Mouse (Mus musculus) cerebral cortex, adult 2 months (tissue): Measurements from ENCODE around the gene Fndc8.

Source experiments
- WGBS: fragments of 180-500 bp; shearing (Covaris S2); methylation state at CpG from one replicate; pipeline ENCODE4 v1.1.7; 2018; 5-methylcytosine and 5-hydroxymethylcytosine counted together

Gene Fndc8

DNA sequence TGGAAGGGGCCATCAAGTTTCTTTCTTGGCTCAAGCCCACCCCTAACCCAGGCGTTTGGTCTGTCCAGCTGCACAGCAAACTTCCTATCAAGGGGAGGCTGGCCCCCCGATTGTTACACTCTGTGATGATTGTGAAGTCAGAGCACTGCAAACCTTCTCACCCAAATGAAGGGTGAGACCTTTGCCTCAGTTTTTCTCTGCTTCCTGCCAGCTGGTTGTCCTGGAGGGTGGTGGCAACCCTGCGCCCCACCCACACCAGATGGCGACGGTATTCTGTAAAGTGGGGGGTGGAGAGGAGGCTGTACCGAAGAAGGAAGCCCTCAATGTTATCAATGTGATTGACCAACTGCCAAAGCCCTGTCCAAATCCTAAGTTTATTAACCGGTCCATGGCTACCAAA lies at the start of gene Fndc8:
Gene Fndc8 (plus strand): TSS at position 189 of the 400 bp plus-strand sequence.
- WGBS = 58% methylated on average over 7 of the region's 7 CpGs

DNA sequence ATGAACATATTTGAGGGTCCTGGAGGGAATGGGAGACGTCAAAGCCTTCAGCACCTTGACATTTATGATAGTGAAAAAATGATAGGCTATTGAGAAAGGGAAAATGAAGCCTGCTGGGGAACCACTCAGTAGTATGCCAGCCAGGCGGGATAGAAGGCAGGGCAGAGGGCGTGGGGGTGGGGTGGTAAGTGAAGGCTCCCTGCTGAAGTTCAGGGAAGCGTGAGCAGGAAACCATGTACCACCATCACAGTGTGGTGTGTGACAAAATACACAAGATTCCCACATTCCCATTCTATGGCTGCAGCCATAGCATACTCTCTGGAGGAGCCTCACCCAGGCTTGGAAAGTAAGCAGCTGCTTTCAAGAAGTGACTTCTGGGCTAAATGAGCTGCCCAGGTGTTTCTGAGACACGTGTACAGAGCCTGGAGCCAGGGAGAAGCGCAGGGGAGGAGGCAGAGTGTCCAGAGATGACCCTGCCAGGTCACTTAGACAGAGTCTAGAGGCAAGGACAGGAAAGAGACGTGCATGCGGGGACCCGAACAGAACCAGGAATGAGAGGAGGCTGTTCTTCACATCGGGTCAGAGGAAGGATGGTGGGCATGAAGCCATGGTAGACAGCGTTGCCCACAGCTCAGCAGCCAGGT lies 47.0 kb upstream of the Fndc8 start:
- WGBS = 76% methylated on average over 11 of the region's 11 CpGs

DNA sequence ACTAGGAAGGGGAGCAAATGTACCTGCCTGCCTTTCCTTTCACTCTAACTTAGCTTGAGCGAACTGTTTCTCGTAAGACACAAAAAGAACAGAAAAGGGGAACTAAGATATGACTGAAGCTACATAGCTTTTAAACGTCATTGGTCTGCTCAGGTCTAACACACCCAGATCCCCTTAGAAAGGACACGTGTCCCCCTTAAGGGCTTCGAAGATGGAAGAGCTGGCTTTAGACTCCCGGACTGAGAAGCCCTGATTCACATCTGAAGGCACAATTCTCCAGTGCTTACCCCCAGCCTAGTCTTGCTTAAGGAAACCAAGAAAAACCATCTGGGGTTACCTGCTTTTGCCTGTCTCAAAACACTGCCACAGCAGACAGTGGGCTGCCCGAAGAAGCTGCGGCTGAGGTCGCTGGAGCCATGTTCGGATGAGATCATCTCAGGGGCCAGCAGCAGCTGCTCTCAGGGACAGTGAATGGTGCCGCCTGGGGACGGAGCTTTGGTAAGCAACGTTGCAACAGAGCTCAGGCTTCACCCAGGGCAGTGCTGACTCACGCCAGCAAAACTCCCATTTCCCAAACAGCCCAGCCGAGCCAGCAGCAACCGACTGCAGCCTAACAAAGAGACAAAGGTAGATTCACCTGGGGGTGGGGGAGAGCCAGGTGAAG lies 46.4 kb upstream of the Fndc8 start:
- 47% methylated on average over 16 of the region's 16 CpGs for WGBS

DNA sequence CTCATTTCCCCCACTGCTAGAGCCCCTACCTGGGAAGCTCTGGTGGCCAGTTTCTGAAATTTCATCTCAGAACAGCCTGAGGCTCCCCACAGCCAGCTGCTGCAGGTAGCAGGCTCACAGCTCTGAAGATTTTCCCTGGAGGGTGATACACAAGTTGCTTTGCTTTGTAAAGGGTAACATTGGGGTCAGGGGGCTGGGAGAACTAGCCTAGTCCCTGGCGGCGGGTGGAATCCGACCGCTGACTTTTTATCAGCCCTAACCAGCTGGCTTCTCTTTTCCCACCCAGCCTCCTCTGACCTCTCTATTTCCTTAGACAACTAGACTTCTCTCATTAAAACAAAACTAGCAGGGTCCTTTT lies 45.9 kb upstream of the Fndc8 start:
- WGBS = 66% methylated on average over 4 of the region's 4 CpGs

DNA sequence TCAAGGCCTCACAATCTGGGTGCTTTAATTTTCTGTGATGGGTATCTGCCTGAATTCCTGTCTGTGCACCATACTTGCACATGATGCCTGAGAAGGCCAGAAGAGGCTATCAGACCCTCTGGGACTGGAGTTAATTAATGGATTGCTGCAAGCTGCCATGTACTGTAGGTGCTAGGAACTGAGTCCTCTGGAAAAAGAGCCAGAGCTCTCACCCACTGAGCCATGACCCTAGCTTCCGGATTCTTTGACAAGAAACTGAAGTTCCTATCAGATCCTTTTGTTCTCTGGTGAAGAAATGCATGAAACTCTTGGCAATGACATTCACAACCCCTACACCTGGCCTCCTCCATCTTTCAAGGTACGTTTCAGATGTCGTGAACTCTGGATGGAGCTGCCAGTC lies 45.0 kb upstream of the Fndc8 start:
- WGBS = 83% methylated on average over 3 of the region's 3 CpGs

DNA sequence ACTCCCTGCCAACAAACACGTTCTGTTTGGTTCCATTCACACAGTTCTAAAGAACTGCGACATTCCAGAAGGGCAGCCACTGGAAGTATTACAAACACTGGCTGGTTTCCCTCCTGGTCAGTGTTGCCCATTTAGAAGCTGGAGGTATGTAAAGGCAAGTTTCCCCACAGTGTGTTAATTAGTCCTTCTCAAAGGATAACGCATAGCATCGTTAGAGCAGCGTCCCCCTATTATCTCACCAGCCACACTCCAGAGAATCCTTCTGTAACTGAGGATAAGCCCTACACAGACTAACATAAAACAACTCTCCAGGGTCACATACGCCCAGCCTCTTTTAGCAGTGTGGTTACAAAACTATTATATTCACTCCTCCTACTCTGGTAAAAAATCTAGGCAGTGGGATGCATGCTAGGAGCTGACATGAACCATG lies 44.3 kb upstream of the Fndc8 start:
- 54% methylated on average over 6 of the region's 6 CpGs for WGBS

DNA sequence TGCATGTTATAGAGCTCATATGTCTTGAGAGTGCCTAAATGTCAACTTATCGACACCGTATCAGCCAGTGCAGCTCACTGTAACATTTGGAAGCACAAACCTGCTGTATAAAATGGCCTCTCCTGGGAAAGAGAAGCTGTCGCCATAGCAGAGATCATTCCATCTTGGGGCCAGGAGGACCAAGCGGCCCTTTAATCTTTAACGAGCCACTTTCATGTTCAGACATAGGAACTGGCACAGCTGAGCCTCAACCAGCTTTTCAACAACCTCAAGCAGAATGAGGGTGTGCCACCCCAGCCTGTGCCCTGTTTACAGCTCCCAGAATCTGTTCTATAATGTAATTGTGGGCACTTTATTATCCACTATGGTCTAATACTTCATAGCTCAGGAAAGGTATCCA lies 41.7 kb upstream of the Fndc8 start:
- WGBS = 80% methylated on average over 5 of the region's 5 CpGs

DNA sequence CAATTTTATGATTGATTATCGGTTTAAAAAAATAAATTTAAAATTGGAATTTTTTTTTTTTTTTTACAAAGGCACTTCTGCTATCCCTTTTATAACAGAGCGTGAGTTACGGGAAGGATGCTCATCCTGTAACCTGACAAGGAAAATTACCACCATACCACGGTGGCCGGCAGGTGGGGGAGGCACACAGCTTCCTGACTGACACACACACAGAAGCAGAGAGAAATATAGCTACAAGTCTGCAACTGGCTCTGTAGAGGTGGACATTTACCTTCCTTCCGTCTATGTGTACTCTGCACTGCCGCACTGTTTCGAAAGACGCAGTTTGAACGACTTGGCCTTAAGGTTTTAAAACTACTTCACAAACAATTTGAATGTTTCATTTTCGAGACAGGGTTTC lies 39.8 kb upstream of the Fndc8 start:
- WGBS = 91% methylated on average over 11 of the region's 11 CpGs

DNA sequence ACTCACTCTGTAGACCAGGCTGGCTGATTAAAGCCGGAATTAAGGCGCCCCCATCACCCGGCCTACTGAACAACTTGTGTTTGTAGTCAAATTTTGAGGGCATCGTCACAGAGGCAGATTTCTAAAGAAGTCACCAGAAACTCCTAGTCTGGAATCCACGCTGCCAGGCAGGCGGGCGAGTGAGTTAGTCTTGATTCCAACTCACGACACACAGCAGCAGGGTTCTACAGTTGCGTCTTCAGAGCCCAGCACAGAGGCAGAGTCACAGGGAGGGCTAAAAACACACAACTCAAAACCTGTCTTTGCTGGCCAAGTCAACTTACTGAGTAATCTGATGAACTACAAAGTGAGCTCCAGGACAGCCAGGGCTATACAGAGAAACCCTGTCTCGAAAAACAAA lies 39.4 kb upstream of the Fndc8 start:
- 86% methylated on average over 10 of the region's 10 CpGs for WGBS

DNA sequence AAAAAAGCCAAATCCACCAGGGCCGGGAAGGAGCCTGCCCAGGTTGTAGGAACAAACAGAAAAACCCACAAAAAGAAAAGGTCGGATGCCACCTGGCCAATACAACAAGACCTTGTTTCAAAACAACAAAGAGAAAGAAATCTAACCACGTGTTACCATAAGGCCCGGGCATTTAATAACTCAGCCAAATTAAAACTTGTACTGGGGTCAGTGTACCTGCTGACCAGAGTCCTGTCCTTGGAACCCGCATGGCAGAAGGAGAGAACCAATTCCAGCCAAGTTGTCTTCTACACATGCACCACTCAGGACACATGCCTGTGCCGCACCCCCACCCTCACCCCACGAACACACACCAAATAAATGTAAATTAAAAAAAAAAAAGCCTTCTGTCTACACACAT lies 39.0 kb upstream of the Fndc8 start:
- WGBS = 90% methylated on average over 7 of the region's 7 CpGs

DNA sequence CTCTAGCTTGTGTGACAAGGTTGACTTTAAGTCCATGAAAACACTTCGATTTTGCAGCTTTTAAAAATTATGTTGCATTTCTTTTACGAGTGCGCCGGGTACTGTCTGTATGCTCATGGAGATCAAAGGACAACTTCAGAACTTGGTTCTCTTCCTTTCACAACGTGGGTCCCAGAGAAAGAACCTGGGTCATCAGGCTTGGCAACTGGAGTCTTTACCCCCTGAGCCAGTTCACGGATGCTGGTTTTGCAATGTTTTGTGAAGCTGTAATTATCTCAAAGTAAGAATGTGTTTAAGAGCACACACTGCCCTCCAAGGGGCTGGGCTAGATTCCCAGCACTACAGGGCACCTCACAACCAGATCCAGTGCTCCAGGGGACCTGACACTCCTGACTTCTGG lies 37.8 kb upstream of the Fndc8 start:
- WGBS = 85% methylated on average over 6 of the region's 6 CpGs

DNA sequence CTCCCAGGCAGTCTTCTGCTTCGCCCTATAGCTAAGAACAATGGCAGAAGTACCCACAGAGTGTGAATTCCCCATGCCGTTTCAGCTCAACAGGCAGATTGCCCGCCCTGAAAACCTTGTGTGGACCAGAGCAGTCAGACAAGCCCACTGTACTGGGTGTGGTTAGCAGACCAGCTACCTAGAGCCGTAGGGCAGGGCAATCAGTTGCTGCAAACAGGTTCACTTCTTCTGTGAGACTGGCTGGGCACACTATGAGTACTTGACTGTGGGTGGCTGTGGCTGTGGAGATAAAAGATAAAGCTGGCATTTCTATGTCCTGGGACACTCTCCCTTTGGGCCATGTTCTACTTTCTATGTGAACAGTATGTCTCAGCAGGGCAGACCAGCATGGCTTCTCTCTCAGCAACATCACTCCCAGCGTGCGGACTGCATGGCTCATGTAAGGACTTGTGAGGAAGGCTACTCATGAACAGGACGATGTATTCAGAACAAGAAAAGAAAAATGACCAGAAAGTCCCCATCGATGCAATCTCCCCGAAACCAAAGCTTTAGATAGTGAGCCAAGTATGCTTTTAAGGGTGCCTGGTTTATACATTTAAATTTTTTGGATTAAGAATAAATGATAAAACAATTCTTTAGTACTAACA lies 36.5 kb upstream of the Fndc8 start:
- 81% methylated on average over 9 of the region's 9 CpGs for WGBS

DNA sequence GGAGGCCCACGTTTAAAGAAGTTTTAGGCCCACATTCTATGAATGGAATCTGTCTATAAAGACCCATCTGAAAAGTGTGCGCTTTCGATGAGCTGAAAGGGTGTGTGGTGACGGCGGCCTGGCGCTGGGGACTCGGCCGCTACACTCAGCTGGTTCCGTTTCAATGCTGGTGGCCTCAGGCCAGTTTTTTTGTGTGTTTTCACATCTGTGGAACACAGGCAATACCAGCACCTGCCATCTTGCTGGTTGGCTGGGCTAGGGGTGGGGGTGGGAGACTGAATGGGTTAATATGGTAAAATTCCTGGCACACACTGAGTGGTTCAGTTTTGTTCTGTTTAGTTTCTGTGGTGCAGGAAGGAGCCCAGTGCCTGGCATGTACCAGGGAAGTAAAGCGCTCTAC lies 35.9 kb upstream of the Fndc8 start:
- WGBS = 70% methylated on average over 10 of the region's 10 CpGs

DNA sequence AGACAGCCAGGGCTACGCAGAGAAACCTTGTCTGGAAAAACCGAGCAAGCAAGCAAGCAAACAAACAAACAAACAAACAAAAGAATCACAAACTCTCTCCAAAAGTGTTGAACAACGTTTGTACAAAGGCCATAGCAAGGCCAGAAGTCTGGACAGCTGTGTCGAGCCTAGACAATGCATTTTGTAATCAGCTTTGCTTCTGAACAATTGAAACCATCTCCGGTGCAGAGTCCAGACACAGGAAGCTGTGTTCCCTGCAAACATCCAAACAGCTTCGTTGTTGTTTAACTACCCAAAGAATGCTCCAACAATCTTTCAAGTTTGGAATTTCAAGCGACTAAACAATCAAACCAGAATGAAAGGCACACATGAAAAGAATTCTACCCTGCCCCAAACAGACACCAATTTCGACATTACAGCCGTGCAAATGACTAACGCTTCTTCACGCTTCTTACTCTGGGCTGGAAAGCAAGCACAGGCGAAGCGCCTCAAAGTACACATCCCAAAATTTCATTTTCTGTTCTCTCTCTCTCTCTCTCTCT lies 34.5 kb upstream of the Fndc8 start:
- WGBS = 71% methylated on average over 13 of the region's 13 CpGs

DNA sequence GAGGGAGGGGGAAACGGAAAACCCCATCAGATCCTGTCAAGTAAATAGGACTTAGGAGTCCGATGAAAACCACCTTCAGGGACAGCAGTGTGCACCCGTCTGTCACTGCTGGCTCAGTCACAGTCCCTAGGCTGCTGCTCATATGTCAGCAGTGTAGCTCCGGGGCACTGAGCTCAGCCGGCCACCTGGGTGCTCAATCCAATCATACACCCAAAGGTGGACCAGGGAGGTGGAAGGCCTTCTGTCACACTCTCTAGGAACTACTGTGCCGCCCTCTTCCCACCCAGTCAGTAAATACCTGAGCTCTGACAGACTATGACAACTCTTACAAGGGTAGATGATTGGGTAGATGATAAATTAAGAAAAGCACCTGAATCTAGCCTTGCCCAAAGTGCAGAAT lies 31.2 kb upstream of the Fndc8 start:
- WGBS = 86% methylated on average over 6 of the region's 6 CpGs

DNA sequence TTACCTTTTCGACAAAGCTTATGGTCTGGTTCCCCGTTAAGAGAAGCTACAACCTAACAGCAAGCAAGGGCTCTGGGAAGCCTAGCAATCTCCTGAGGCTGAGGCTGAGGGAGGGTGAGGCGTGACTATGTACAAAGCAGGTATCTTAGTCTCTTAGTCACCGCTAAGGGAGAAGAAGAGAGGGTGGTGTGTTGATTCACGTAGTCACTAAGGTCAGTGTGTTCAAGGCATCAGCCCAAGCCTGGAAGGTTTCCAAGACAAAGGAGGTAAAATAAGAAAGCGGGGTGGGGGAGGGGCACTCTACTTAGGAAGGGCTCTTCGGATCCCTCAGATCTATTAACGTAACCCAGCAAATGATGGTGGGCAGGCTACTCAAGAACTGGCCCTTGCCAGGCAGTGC lies 30.4 kb upstream of the Fndc8 start:
- 58% methylated on average over 8 of the region's 8 CpGs for WGBS

DNA sequence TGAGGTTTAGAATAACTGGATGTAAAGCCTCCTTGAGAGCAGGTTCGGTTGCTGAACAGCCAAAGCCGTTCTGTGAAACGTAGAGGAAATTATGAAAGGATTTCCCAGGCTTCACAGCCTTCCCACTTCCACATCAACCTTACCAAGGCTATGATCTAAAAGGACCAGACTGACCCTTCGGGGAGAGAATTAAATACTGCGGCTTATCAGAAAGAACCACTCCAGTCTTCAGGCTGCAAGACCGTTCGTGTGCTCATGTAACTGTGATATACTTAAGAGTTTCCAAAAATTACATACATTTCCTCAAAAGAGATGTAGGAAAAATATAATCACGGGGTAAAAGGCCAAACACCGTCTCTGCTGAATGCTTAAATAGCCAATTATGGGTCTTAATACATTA lies 29.3 kb upstream of the Fndc8 start:
- WGBS = 82% methylated on average over 9 of the region's 9 CpGs

DNA sequence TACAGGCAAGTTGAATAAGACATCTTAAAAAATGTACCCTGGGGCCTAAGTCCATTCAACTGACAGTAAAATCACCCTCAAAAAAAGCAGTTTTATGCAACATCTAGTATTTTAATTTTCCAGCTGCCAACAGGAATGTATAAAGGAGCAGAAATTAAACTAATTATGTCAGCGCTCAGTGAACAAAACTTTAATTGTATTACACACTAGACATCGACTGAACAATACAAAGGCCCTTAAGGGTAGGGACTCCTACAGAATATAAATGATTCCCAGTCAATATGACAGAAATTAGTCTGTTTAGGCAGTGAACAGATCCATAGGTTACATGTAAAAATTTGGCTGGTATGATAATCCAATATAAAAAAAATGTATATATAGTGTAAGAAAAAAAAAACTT lies 28.9 kb upstream of the Fndc8 start:
- 68% methylated on average over 2 of the region's 2 CpGs for WGBS

DNA sequence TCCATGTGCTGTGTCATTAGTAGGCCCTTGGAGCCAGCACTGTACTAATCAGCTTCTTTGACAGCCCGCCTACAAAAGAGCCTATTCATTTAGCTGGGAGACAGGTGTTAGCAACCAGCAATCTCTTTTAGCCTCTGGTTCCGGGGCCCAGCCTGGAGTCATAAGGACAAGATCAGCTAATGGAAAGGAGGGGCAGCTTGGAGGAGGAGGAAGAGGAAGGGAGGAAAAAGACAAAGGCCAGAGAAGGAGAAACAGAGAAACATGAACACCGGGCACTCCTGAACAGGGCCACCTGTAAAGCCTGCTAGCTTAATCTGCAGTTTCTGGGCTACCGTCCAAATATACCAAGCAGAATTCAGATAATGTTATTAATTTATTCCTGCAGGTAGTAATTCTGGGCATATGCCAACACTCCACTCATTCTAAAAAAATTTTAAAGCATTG lies 28.4 kb upstream of the Fndc8 start:
- 72% methylated on average over 4 of the region's 4 CpGs for WGBS

DNA sequence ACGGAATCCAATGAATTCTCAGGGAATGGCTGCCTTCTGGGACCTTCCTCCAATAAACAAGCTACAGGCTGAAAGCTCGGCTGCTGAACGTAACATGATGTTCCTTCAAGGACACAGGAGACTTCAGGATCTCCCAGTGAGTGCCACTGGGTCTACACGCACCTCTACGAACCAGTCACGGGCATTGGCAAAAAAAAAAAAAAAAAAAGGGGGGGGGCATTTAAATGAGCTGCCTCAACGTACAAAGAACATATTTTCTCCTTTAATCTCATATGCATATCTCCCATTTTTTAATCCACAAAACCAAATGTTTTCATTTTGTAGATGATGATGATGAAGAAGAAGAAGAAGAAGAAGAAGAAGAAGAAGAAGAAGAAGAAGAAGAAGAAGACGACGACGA lies 26.0 kb upstream of the Fndc8 start:
- WGBS = 83% methylated on average over 10 of the region's 10 CpGs

DNA sequence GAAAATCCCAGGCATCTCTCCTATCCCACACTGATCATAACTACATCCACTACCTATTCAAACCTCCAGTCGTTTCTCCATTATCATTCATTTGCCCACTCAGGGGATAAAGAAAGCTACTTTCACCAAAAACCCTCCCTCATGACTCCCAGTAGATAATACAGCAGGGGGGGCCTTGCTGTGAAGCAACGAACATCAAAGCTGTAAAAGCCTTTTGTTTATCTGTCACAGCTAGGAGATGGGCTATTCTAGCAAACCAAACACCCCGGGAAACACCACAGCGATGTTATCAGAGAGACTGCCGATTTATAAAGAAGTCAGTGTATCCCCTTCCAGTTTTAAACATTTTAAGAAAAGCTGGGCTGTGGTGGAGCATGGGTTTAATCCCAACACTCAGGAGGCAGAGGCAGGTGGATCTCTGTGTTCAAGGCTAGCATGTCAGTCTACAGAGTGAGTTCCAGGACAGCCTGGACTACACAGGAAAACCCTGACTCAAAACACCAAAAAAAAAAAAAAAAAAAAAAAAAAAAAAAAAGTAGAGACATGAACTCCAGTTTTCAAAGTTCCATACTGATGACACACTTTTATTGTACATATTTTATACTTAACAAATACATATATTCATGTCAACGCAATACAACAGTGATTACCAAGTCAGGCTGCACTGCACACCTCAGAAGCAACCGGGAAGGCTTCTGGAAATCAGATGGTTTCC lies 24.9 kb upstream of the Fndc8 start:
- WGBS = 55% methylated on average over 7 of the region's 7 CpGs

DNA sequence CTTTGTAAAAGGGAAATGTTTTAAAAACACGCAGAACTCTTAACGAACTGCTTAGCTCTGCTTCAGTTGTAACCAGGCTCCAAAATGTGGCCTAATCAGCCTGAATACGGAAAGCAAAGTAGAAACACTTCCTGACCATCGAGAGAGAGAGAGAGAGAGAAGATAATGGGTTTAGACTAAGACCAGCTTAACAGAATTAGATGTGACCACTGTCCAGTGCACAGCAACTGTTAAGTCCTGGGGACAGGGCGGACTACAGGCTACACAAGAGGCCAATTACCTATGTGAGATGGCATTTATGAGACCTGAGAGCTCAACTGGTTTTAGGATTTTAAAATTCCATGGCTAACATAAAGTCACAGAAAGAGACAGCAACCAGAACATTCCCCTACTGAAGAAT lies 24.0 kb upstream of the Fndc8 start:
- 68% methylated on average over 5 of the region's 5 CpGs for WGBS
